Mouse (Mus musculus) adrenal gland, adult 2 months (tissue): ENCODE measurements around the gene Cerk. TPM values are rescaled to one million over a fixed set of nuclear protein-coding genes. Genes with fewer than 3 reads are reported as not detected.
"Not testable (repeated sequence)": the region's sequence is repeated elsewhere in the genome, so short reads cannot be mapped to it uniquely, and the experiment has no call there.

Source experiments
- DNase-seq: peaks from one replicate; pipeline ENCODE4 v3.0.0; 2021
- polyA plus RNA-seq: library from polyadenylated mRNA; depleted of rRNA; stranded (reverse); fragments of >200 nt; gene quantifications from 2 replicates; pipeline ENCODE4 v1.2.3, GENCODE M21; 2012
- total RNA-seq, 2 experiments: library from RNA; stranded (reverse); gene quantifications; 2 replicates each; pipeline ENCODE4 v1.2.3; 2021

Gene Cerk
- total and polyA plus RNA-seq, 3 experiments = 34.5 to 41.1 (median 39.6) TPM

GRCm38 (mm10) chr15:86164718-86165345 is 21.1 kb downstream of the Cerk start:
- no peak for DNase-seq

- DNase-seq = not testable (repeated sequence)
These were observed 24.1 kb downstream of the Cerk start for GRCm38 (mm10) chr15:86161800-86162199.

DNA sequence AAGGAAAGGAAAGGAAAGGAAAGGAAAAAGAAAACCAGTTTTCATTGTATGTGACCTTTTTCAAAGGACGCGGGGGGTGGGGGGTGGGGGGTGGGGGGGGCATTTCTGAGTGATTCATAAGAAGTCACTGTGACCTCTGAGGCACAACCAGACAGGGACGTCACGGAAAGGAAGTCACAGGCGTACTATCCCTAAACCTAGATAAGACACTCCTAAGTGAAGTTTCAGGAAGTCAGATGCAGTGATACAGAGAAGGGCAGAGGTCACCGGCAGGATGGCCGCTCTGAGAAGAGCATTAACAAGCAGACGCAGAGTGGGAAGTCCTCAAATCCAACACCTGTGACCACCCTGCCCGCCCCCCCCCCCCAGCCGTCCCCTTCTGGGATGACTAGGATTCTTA is 25.0 kb downstream of the Cerk start:
- no peak for DNase-seq

DNA sequence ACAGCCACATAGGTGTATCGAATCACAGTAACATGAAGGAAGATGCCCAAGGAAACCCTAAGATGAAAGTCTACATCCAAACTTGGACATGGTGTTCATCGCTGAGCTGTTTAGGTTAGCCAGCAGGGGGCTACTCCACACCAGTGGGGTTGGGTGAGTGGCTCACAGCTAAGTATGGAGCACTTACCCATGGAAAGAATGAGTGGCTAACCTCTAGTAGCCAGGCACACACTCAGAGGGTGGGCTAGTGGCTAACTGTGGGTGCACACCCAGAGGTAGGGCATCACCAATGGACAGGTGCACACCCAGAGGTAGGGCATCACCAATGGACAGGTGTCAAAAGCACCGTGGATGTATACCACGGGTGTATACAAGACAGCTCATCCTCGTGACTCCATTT is 26.2 kb downstream of the Cerk start:
- no peak for DNase-seq

- DNase-seq = peak; percentile 64
These were observed 26.8 kb downstream of the Cerk start for GRCm38 (mm10) chr15:86159093-86159492.

DNA sequence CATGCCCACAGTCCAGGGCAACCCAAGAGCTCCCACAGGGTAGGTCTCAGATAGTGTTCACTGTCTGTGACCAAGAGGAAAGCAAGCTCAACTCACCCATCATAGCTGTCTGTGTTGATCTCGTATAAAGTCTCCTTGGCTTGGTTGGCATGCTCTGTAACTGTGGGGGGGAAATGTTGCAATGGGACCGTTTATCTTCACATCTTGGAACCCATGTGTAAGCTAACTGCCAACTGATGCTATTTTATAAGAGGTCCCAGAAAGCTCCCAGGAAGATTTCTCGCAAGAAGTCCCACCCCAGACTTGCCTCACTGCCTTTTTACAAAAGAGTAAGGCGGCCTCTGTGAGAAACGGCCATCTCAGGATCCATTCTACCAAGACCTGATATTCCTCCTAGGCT is 29.4 kb downstream of the Cerk start:
- no peak for DNase-seq

DNA sequence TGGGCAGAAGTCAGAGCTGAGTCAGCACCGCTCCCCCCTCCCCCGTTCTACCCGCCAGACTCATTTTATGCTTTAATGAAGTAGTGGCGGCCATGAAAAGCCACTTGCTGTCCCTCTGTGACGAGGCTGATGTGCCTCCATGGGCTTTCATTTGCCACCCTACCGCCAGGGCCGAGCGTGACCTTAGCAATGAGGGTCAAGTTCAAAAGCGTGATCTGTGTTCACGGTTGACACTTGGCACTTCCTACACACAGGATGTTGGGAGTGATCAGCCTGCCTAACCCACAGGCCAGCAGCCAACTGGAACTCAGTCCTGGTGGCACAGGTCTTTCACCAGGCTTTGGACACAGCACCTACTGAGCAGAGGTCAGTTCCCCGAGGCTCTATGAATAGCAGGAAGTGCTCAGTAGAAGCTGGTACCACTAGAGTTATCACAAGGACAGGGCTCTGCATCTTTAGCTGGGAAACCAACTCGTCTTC is 32.4 kb downstream of the Cerk start:
- no peak for DNase-seq

- DNase-seq = no peak
These were observed 35.3 kb downstream of the Cerk start for GRCm38 (mm10) chr15:86150593-86150992.

DNA sequence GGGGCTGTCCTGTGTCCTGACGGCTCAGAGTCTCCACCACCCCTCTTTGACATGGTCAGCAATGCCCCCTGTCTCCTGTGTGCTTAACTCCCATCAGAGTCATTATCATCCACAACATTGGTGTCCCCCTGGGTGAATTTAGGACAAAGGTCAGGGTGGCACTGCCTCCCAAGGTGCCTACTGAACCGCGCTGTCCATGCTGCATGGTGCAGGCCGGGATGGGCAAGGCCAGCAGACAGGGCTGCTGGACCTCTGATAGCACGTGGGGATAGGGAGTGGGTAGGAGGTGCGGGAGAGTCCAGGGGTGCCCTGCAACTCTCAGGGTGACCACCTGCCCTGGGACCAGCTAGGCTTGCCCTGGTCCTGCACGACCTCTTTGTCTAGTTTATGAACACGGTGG is 39.0 kb downstream of the Cerk start:
- DNase-seq = no peak

GRCm38 (mm10) chr15:86145046-86145445 is 40.9 kb downstream of the Cerk start:
- DNase-seq = peak; percentile 88

GRCm38 (mm10) chr15:86144577-86144976 is 41.4 kb downstream of the Cerk start:
- DNase-seq = no peak

DNA sequence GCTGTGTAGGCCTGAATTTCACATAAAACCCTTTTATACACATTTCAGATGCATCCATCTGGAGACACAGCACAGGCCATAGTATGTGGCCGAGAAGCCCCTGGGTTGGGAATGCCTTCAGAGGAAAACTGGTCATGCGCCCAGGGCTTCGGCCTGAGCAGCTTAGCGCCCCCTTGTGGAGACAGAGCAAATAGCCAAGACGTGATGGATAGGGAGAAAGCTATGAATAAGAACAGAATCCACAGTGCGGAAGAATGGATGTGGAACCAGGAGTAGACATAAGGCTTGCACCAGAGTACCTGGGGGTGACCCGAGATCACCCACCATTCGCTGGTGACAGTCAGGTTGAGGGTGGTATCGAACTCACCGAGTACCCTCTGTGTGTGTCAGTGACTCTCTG is 45.6 kb downstream of the Cerk start:
- DNase-seq = peak; percentile 45

GRCm38 (mm10) chr15:86137638-86138037 is 48.3 kb downstream of the Cerk start:
- peak; percentile 48 for DNase-seq

- DNase-seq = peak; percentile 85
These were observed 50.8 kb downstream of the Cerk start for GRCm38 (mm10) chr15:86134941-86135783.

DNA sequence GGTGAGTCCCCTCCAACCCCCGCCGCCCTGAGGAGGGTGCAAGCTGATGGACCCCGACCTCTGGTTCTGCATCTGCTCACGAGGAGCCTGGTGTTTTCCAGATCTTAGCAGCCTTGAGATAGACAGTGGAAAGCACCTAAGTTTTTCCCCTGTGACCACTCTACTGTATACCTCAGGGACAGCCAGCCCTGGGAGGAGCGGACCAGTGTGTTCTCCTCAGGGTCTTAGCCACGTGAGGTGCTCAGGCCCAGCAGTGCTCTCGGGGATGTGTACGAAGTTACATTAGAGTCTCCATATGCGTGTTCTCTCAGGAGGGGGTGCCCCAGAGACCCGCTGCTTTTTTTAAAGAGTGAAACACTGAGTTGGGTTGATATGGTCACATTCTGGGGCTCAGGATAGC is 55.3 kb downstream of the Cerk start:
- no peak for DNase-seq

DNA sequence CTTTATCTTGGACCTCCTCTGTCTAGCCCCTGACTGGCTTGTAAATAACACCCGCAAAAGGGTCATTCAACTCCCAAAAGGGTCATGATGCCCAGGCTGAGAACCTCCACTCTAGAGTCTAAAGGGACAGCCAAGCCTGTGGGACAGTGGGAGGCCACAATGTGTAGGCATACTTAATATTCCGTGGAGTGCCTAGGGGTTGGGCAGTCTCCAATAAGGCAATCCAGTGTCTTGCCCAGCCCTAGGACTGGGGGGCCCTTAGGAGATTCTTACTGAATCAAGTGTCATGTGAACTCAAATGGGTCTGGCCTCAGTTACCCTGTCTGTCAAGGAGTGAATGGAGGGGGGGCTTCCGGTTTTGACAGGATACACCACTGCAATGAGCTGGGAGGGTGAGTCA is 56.9 kb downstream of the Cerk start:
- no peak for DNase-seq

- peak; percentile 81 for DNase-seq
These were observed 61.6 kb downstream of the Cerk start for GRCm38 (mm10) chr15:86124359-86124758.

GRCm38 (mm10) chr15:86123409-86123808 is 62.5 kb downstream of the Cerk start:
- DNase-seq = no peak

DNA sequence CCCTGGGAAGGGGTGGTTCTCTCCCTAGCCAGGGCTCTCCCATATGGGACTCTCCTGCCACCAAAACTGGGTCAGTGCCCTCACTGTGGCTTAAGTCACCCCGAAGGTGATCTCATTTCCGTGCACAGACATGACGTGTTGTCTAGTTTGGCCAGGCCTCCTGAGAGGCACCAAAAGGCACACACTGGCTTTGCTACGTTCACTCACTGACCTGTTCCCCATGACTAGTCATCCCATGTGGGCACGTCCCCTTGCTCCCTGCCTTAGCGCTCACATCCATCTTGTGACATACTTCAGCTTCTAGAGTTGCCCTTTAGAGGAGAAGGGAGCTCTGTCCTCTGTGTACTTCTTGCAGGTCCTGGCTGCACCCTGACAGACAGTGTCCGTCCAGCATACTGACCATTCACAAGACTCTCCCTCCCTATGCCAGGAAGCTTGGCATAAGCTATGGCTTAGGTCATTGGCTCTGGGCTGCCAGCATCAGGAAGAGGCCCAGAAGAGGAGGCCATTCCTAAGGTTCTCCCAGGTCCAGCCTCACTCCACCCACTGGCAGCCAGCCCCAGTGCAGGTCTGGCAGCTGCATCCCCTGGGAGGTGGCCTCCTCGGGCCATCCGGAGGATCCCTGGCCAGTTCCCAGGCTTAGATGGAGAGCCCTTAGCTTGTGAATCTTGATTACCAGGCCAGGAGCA is 63.5 kb downstream of the Cerk start:
- DNase-seq = peak; percentile 79

GRCm38 (mm10) chr15:86119186-86119585 is 66.8 kb downstream of the Cerk start:
- no peak for DNase-seq

DNA sequence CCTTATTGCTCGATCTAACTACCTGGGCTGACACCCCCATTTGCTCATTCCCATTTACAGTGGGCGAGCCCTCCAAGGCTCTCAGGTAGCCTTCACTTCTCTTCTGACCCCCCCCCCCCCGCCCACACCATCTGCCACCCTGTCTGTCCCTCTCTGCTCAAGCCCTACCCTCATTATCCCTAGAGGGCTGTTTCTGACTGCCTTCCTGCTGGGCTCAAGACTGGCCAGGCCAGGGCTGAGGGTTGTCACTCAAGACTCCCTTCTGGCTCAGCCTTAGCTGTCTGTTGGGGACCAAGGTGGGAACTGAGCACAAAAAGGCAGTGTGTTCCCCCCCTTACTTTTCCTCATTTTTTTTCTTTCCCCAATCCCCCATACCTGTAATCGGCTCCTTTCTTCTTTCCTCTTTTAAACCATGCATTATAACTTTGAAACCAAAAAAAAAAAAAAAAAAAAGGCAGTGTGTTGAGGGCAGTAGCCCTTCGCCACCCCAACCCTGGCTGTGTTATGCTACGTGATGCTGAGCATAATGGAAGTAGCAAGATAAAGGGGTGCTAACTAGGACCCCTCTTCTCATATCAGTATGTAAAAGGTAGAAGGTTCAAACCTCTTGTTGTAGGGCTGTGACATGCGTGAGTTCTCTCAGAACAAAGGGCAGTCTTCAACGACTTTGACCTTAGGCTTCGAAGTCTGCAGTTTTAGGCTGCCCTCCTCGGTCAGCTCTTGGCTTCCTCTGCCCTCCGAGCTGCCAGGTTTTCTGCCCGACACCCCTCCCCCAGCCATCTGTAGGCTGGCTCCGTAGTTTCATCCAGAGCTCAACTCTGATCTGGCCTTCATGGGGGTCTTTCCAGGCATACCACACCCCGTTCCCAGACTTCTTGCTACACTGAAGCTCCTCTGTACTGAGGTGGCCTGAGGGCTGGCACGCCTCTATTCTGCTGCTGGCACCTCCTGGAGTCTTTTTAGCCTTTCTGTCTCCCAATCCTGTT is 68.5 kb downstream of the Cerk start:
- DNase-seq = peak; percentile 36

GRCm38 (mm10) chr15:86116421-86116820 is 69.5 kb downstream of the Cerk start:
- peak; percentile 69 for DNase-seq
